Mouse (Mus musculus) heart, embryonic 14.5 days (tissue): ENCODE results near the gene Scn11a. TPM values are rescaled to one million over a fixed set of nuclear protein-coding genes. Genes with fewer than 3 reads are reported as not detected.

Experiments
- ATAC-seq: fragments of 200-750 bp; cut with Nextera tagmentation; 2 replicates; pipeline ENCODE4 v1.8.0; 2017; ENCODE audit warnings: low read depth, moderate TSS enrichment; ENCODE audit not compliant: insufficient number of reproducible peaks, insufficient read depth, low FRiP score
- H3K27ac ChIP-seq, 2 experiments: fragments of 200-500 bp in 1 of 2; fragments of 300-500 bp in 1 of 2; sonication (generic) in 1 of 2; replicated peaks in 1 of 2; 2 replicates each; pipeline ENCODE4 v1.5.1; 2012 to 2014; ENCODE audit warnings: low read depth in 2 of 2, low read length in 2 of 2, control low read depth in 1 of 2, mild to moderate bottlenecking in 1 of 2, mixed read lengths in 1 of 2; ENCODE audit not compliant: control insufficient read depth in 1 of 2, insufficient read depth in 1 of 2
- H3K27me3 ChIP-seq: fragments of 300-500 bp; sonication (generic); 2 replicates; pipeline ENCODE4 v1.6.1; 2014; ENCODE audit warnings: mild to moderate bottlenecking, low read length, control low read depth; ENCODE audit not compliant: control insufficient read depth, insufficient read depth
- H3K36me3 ChIP-seq: fragments of 300-500 bp; sonication (generic); 2 replicates; pipeline ENCODE4 v1.6.1; 2014; ENCODE audit warnings: mild to moderate bottlenecking, control low read depth, low read length, mixed read lengths; ENCODE audit not compliant: control insufficient read depth, insufficient read depth
- H3K4me1 ChIP-seq, 2 experiments: fragments of 200-500 bp in 1 of 2; fragments of 300-500 bp in 1 of 2; sonication (generic) in 1 of 2; 2 replicates each; pipeline ENCODE4 v1.6.1; 2012 to 2014; ENCODE audit warnings: low read length in 2 of 2, control low read depth in 1 of 2, mixed read lengths in 1 of 2; ENCODE audit not compliant: control insufficient read depth in 2 of 2, insufficient read depth in 2 of 2
- H3K4me2 ChIP-seq: fragments of 300-500 bp; sonication (generic); 2 replicates; pipeline ENCODE4 v1.6.1; 2014; ENCODE audit warnings: mild to moderate bottlenecking, low read length
- H3K4me3 ChIP-seq, 2 experiments: fragments of 200-500 bp in 1 of 2; fragments of 300-500 bp in 1 of 2; sonication (generic) in 1 of 2; 2 replicates each; pipeline ENCODE4 v1.5.1; 2012 to 2014; ENCODE audit warnings: low read length in 2 of 2, mild to moderate bottlenecking in 2 of 2, control low read depth in 1 of 2, low read depth in 1 of 2, moderate library complexity in 1 of 2; ENCODE audit not compliant: control insufficient read depth in 1 of 2, insufficient read depth in 1 of 2
- H3K9ac ChIP-seq: fragments of 300-500 bp; sonication (generic); 2 replicates; pipeline ENCODE4 v1.6.1; 2014; ENCODE audit warnings: mild to moderate bottlenecking, low read length
- H3K9me3 ChIP-seq: fragments of 300-500 bp; sonication (generic); 2 replicates; pipeline ENCODE4 v1.6.1; 2016; ENCODE audit warnings: low read length, control low read depth; ENCODE audit not compliant: control insufficient read depth
- WGBS: fragments of 180-500 bp; shearing (Covaris S2); extraction: QIAGEN DNeasy Blood & Tissue Kit; methylation state at CpG from one replicate; pipeline ENCODE4 v1.1.7; 2014; 5-methylcytosine and 5-hydroxymethylcytosine counted together
- polyA plus RNA-seq: library from polyadenylated mRNA; unstranded; fragments of >200 nt; fragmentation: Nextera tagmentation; extraction: Ambion mirVana; gene quantifications from 2 replicates; pipeline ENCODE4 v1.2.1, GENCODE M21; 2014

Gene Scn11a
- polyA plus RNA-seq, 1 experiment from 2014 or later: not detected

- no peak for ATAC-seq
- Histone ChIP-seq H3K4me1 (no peaks in the 10 kb centered on the region), H3K4me2 (no peak overlapping the region), H3K27ac (no peak overlapping the region), H3K4me3 (no peak overlapping the region), H3K9ac (no peak overlapping the region), H3K36me3 (no peaks in the 10 kb centered on the region), H3K9me3 (peaks cover 5% of the 10 kb centered on the region; the same call in 1 of the 2 replicates), H3K27me3 (no peaks in the 10 kb centered on the region)
- WGBS: 91% methylated on average over 5 of the region's 5 CpGs
Observed at GRCm38 (mm10) chr9:119813631-119814030, 11.6 kb downstream of the Scn11a start.

- H3K9me3 ChIP-seq: peaks cover 4% of the 10 kb centered on the region; the same call in 1 of the 2 replicates
- H3K27ac ChIP-seq: no peak overlapping the region
- H3K27me3 ChIP-seq: no peaks in the 10 kb centered on the region
- no peak overlapping the region for H3K4me2 ChIP-seq
- WGBS: 66% methylated on average over 2 of the region's 2 CpGs
- no peak for ATAC-seq
- H3K9ac ChIP-seq: no peak overlapping the region
- H3K36me3 ChIP-seq: no peaks in the 10 kb centered on the region
- H3K4me1 ChIP-seq: peaks cover 17 to 21% of the 10 kb centered on the region in 2 experiments
- H3K4me3 ChIP-seq: no peak overlapping the region
Observed at GRCm38 (mm10) chr9:119806491-119806890, 18.8 kb downstream of the Scn11a start.

GRCm38 (mm10) chr9:119804501-119804847 is 20.8 kb downstream of the Scn11a start:
- no peak overlapping the region for H3K27ac ChIP-seq
- H3K4me3 ChIP-seq: no peak overlapping the region
- H3K9me3 ChIP-seq: peaks cover 4% of the 10 kb centered on the region; the same call in 1 of the 2 replicates
- WGBS: 60% methylated on average over 11 of the region's 11 CpGs
- no peaks in the 10 kb centered on the region for H3K27me3 ChIP-seq
- no peak overlapping the region for H3K4me2 ChIP-seq
- peaks cover 17 to 29% of the 10 kb centered on the region in 2 experiments for H3K4me1 ChIP-seq
- H3K36me3 ChIP-seq: no peaks in the 10 kb centered on the region
- ATAC-seq: no peak
- no peak overlapping the region for H3K9ac ChIP-seq

GRCm38 (mm10) chr9:119803845-119804500 is 21.3 kb downstream of the Scn11a start:
- Histone ChIP-seq H3K9ac (no peak overlapping the region), H3K27me3 (no peaks in the 10 kb centered on the region), H3K9me3 (peaks cover 4% of the 10 kb centered on the region; the same call in 1 of the 2 replicates), H3K27ac (no peak overlapping the region), H3K36me3 (no peaks in the 10 kb centered on the region), H3K4me2 (no peak overlapping the region), H3K4me3 (no peak overlapping the region), H3K4me1 (peaks cover 17 to 29% of the 10 kb centered on the region in 2 experiments)
- 54% methylated on average over 15 of the region's 15 CpGs for WGBS
- no peak for ATAC-seq

- Histone ChIP-seq H3K4me1 (peaks cover 17 to 29% of the 10 kb centered on the region in 2 experiments), H3K9ac (no peak overlapping the region), H3K27ac (no peak overlapping the region), H3K27me3 (no peaks in the 10 kb centered on the region), H3K4me3 (no peak overlapping the region), H3K36me3 (no peaks in the 10 kb centered on the region), H3K9me3 (peaks cover 4% of the 10 kb centered on the region; the same call in 1 of the 2 replicates), H3K4me2 (no peak overlapping the region)
- 66% methylated on average over 16 of the region's 16 CpGs for WGBS
- ATAC-seq: no peak
Observed at GRCm38 (mm10) chr9:119803169-119803827, 22.0 kb downstream of the Scn11a start.

GRCm38 (mm10) chr9:119801460-119801859 is 23.8 kb downstream of the Scn11a start:
- H3K4me2 ChIP-seq: no peak overlapping the region

GRCm38 (mm10) chr9:119796791-119797190 is 28.5 kb downstream of the Scn11a start:
- H3K27ac ChIP-seq: no peak overlapping the region
- ATAC-seq: no peak
- no peaks in the 10 kb centered on the region for H3K27me3 ChIP-seq
- WGBS: 77% methylated on average over 4 of the region's 4 CpGs
- H3K9me3 ChIP-seq: no peaks in the 10 kb centered on the region
- H3K4me3 ChIP-seq: no peak overlapping the region
- H3K9ac ChIP-seq: no peak overlapping the region
- peaks cover 16 to 27% of the 10 kb centered on the region in 2 experiments for H3K4me1 ChIP-seq
- no peak overlapping the region for H3K4me2 ChIP-seq
- no peaks in the 10 kb centered on the region for H3K36me3 ChIP-seq

More at GRCm38 (mm10) chr9:119801460-119801859, 23.8 kb downstream of the Scn11a start:
- H3K9ac ChIP-seq: no peak overlapping the region
- H3K27ac ChIP-seq: no peak overlapping the region
- 41% methylated on average over 6 of the region's 6 CpGs for WGBS
- no peaks in the 10 kb centered on the region for H3K36me3 ChIP-seq
- peaks cover 17 to 29% of the 10 kb centered on the region in 2 experiments for H3K4me1 ChIP-seq
- H3K27me3 ChIP-seq: no peaks in the 10 kb centered on the region
- no peak for ATAC-seq
- no peak overlapping the region for H3K4me3 ChIP-seq
- H3K9me3 ChIP-seq: peaks cover 3% of the 10 kb centered on the region; the same call in 1 of the 2 replicates
